Mouse (Mus musculus): Measurements from ENCODE around the gene Klf15. TPM values are rescaled to one million over a fixed set of nuclear protein-coding genes. Genes with fewer than 3 reads are reported as not detected.

The Klf15 gene
- total RNA-seq, 1 experiment = 6.4 TPM

GRCm38 (mm10) chr6:90428380-90428974 lies 33.9 kb upstream of the Klf15 start, which contains the start of gene Cfap100:
Gene Cfap100 (minus strand): TSS chr6:90428797.
- TF ChIP-seq CHD2 (IDR thresholded peaks at IDR 0.05; ENCODE audit: low read depth, low read length) (no peak), ZC3H11A (IDR thresholded peaks at IDR 0.05; ENCODE audit: borderline replicate concordance, low read depth, low read length) (peak; percentile 74; the same call in 1 of the 2 replicates)
- no peaks in the 10 kb centered on the region for H3K36me3 ChIP-seq (ENCODE audit: control insufficient read depth, insufficient read depth, low read length, poor library complexity, severe bottlenecking)
- H3K27ac ChIP-seq (ENCODE audit: insufficient read depth, low read depth, low read length, poor library complexity, severe bottlenecking) = no peak within 1 kb of the TSS
- peaks cover 0 to 7% of the 10 kb centered on the region in 2 experiments; a peak in 2 of 4 replicates for H3K4me1 ChIP-seq (ENCODE audit: control insufficient read depth in 2 of 2, insufficient read depth in 2 of 2, low read length in 2 of 2, poor library complexity in 1 of 2)
- DNase-seq (ENCODE audit: low read depth, low spot score) = peak; percentile 72
- in situ Hi-C loops (cut with MboI; ENCODE audit: low sequenced_read_pairs in 2 of 2, unreplicated experiment in 2 of 2) = loop anchor here in 1 of 2 experiments (10.0 kb wide), 1 partner anchor 744 kb away; no protein-coding TSS in a partner anchor
- H3K9me3 ChIP-seq (ENCODE audit: control insufficient read depth, insufficient read depth, low read depth, low read length) = no peaks in the 10 kb centered on the region
- peak within 1 kb of the TSS; percentile 62; the same call in 1 of the 2 replicates for H3K9ac ChIP-seq (ENCODE audit: insufficient read depth, low read depth, low read length, poor library complexity, severe bottlenecking)
- H3K4me3 ChIP-seq (ENCODE audit: insufficient read depth in 1 of 2, low read depth in 1 of 2, low read length in 2 of 2, poor library complexity in 1 of 2, severe bottlenecking in 1 of 2) = peak within 1 kb of the TSS; percentile 40 to 61

DNA sequence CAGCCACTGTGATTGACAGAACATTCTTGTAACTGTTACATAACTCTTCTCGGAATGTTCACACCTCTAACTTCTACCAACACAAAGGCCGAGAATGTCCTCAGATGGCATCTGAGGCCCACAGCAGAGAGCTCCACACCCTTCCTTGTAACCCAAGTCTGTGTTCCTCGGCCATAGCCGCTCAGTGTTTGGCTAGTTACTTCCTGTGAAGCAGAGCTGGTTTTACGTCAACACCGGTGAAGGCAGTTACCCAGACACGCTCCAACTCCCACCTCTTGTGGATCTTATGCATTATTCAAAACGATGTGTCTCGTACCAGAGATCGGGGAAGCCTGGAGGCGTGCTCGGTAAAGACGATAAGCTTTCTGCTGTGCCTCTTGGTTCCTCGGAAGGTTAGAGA lies 32.5 kb upstream of the Klf15 start:
- Histone ChIP-seq H3K9me3 (ENCODE audit: control insufficient read depth, insufficient read depth, low read depth, low read length) (no peaks in the 10 kb centered on the region), H3K4me1 (ENCODE audit: control insufficient read depth in 2 of 2, insufficient read depth in 2 of 2, low read length in 2 of 2, poor library complexity in 1 of 2) (peaks cover 0 to 12% of the 10 kb centered on the region in 2 experiments; a peak in 1 of 4 replicates), H3K27ac (ENCODE audit: insufficient read depth, low read depth, low read length, poor library complexity, severe bottlenecking) (no peak overlapping the region), H3K4me3 (ENCODE audit: insufficient read depth in 1 of 2, low read depth in 1 of 2, low read length in 2 of 2, poor library complexity in 1 of 2, severe bottlenecking in 1 of 2) (no peak overlapping the region), H3K9ac (ENCODE audit: insufficient read depth, low read depth, low read length, poor library complexity, severe bottlenecking) (no peak overlapping the region), H3K36me3 (ENCODE audit: control insufficient read depth, insufficient read depth, low read length, poor library complexity, severe bottlenecking) (no peaks in the 10 kb centered on the region)
- no peak for TF ChIP-seq ZC3H11A (IDR thresholded peaks at IDR 0.05; ENCODE audit: borderline replicate concordance, low read depth, low read length)
- no peak for TF ChIP-seq HCFC1 (IDR thresholded peaks at IDR 0.05; ENCODE audit: borderline replicate concordance, insufficient read depth, low read length)
- TF ChIP-seq MAFK (IDR thresholded peaks at IDR 0.05; ENCODE audit: insufficient read depth, low read depth, low read length) = no peak
- TF ChIP-seq ZNF384 (IDR thresholded peaks at IDR 0.05; ENCODE audit: low read depth, low read length) = no peak
- no peak for TF ChIP-seq CHD2 (IDR thresholded peaks at IDR 0.05; ENCODE audit: low read depth, low read length)
- in situ Hi-C loops (cut with MboI; ENCODE audit: low sequenced_read_pairs in 2 of 2, unreplicated experiment in 2 of 2) = loop anchor here in 1 of 2 experiments (10.0 kb wide), 1 partner anchor 745 kb away; no protein-coding TSS in a partner anchor
- DNase-seq (ENCODE audit: low read depth, low spot score) = no peak

DNA sequence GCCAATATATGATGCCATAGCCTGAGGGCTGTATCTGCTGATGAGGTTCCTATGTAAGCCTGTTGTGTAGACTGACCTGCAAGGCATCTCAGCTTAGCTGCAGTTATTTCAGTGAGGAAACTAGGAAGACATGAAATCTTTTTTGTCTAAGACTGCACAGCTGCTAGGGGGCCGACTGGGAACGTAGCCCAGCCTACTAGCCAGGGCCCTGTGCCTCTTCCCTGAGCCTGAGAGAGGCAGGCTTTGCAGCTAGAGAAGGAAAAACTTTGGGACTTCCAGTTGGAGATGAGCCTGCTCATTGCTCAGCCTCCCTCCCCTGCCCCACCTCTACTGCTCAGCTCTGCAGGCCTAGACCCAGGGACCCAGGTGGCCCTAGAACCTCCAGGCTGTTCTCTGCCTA lies 30.9 kb upstream of the Klf15 start:
- in situ Hi-C loops (cut with MboI; ENCODE audit: low sequenced_read_pairs in 2 of 2, unreplicated experiment in 2 of 2) = no loop called here
- Histone ChIP-seq H3K36me3 (ENCODE audit: control insufficient read depth, insufficient read depth, low read length, poor library complexity, severe bottlenecking) (peaks cover 5% of the 10 kb centered on the region), H3K4me3 (ENCODE audit: insufficient read depth in 1 of 2, low read depth in 1 of 2, low read length in 2 of 2, poor library complexity in 1 of 2, severe bottlenecking in 1 of 2) (no peak overlapping the region), H3K9ac (ENCODE audit: insufficient read depth, low read depth, low read length, poor library complexity, severe bottlenecking) (no peak overlapping the region), H3K9me3 (ENCODE audit: control insufficient read depth, insufficient read depth, low read depth, low read length) (no peaks in the 10 kb centered on the region), H3K27ac (ENCODE audit: insufficient read depth, low read depth, low read length, poor library complexity, severe bottlenecking) (no peak overlapping the region), H3K4me1 (ENCODE audit: control insufficient read depth in 2 of 2, insufficient read depth in 2 of 2, low read length in 2 of 2, poor library complexity in 1 of 2) (peaks cover 0 to 18% of the 10 kb centered on the region in 2 experiments; a peak in 2 of 4 replicates)
- no peak for DNase-seq (ENCODE audit: low read depth, low spot score)
- TF ChIP-seq MAFK (IDR thresholded peaks at IDR 0.05; ENCODE audit: insufficient read depth, low read depth, low read length) = no peak
- TF ChIP-seq ZC3H11A (IDR thresholded peaks at IDR 0.05; ENCODE audit: borderline replicate concordance, low read depth, low read length) = no peak
- TF ChIP-seq HCFC1 (IDR thresholded peaks at IDR 0.05; ENCODE audit: borderline replicate concordance, insufficient read depth, low read length) = no peak

DNA sequence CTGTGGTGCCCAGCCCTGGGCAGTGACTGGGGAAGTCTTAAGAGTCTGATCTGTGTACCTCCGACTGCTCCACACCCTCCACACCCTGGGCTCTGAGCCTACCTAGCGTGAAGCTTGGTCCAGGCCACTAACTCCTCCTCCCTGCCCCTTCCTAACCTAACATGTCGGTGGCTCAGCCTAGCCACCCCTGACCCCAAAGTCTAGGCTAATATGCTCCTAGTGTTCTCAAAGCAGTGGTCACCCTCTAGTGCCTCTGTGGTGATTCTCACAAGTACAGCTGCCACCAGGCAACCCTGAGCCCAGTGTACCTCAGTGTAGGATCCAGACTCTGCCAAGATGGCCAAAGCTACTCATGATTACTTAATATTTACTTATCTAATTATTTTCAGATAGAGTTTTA lies 27.7 kb upstream of the Klf15 start:
- Histone ChIP-seq H3K9me3 (ENCODE audit: control insufficient read depth, insufficient read depth, low read depth, low read length) (no peaks in the 10 kb centered on the region), H3K36me3 (ENCODE audit: control insufficient read depth, insufficient read depth, low read length, poor library complexity, severe bottlenecking) (peaks cover 8% of the 10 kb centered on the region), H3K4me3 (ENCODE audit: insufficient read depth in 1 of 2, low read depth in 1 of 2, low read length in 2 of 2, poor library complexity in 1 of 2, severe bottlenecking in 1 of 2) (no peak overlapping the region), H3K9ac (ENCODE audit: insufficient read depth, low read depth, low read length, poor library complexity, severe bottlenecking) (no peak overlapping the region; the same call in 1 of the 2 replicates), H3K27ac (ENCODE audit: insufficient read depth, low read depth, low read length, poor library complexity, severe bottlenecking) (peak overlapping the region; percentile 19; the same call in 1 of the 2 replicates), H3K4me1 (ENCODE audit: control insufficient read depth in 2 of 2, insufficient read depth in 2 of 2, low read length in 2 of 2, poor library complexity in 1 of 2) (peaks cover 0 to 19% of the 10 kb centered on the region in 2 experiments; a peak in 3 of 4 replicates)
- in situ Hi-C loops (cut with MboI; ENCODE audit: low sequenced_read_pairs in 2 of 2, unreplicated experiment in 2 of 2) = no loop called here
- TF ChIP-seq ZC3H11A (IDR thresholded peaks at IDR 0.05; ENCODE audit: borderline replicate concordance, low read depth, low read length) = no peak
- TF ChIP-seq CHD2 (IDR thresholded peaks at IDR 0.05; ENCODE audit: low read depth, low read length) = no peak
- TF ChIP-seq HCFC1 (IDR thresholded peaks at IDR 0.05; ENCODE audit: borderline replicate concordance, insufficient read depth, low read length) = no peak
- no peak for TF ChIP-seq MAFK (IDR thresholded peaks at IDR 0.05; ENCODE audit: insufficient read depth, low read depth, low read length)
- no peak for TF ChIP-seq ZNF384 (IDR thresholded peaks at IDR 0.05; ENCODE audit: low read depth, low read length)
- DNase-seq (ENCODE audit: low read depth, low spot score) = no peak

Data from ES-E14 (cell line).